Mouse (Mus musculus) G1E (cell line): ENCODE data around the gene Inha. TPM values are rescaled to one million over a fixed set of nuclear protein-coding genes. Genes with fewer than 3 reads are reported as not detected.

ENCODE experiments used
- ATAC-seq: 2 replicates; pipeline ENCODE4 v1.8.0; 2016; ENCODE audit warnings: mild to moderate bottlenecking; ENCODE audit not compliant: insufficient number of reproducible peaks, poor library complexity, low FRiP score, severe bottlenecking; ENCODE audit errors: extremely low read depth
- DNase-seq: peaks from one replicate; pipeline ENCODE4 v3.0.0; 2012; ENCODE audit warnings: low spot score
- H3K27me3 ChIP-seq: 2 replicates; pipeline ENCODE4 v1.6.1; 2012; ENCODE audit warnings: mild to moderate bottlenecking, low read length, inconsistent platforms; ENCODE audit not compliant: insufficient read depth
- H3K36me3 ChIP-seq: replicated peaks from 2 replicates; pipeline ENCODE3; 2012; ENCODE audit warnings: mild to moderate bottlenecking, inconsistent platforms
- H3K4me1 ChIP-seq: 2 replicates; pipeline ENCODE4 v1.6.1; 2012; ENCODE audit warnings: low read depth, low read length, inconsistent platforms, mixed read lengths; ENCODE audit not compliant: insufficient read depth
- H3K4me3 ChIP-seq: 2 replicates; pipeline ENCODE4 v1.5.1; 2012; ENCODE audit warnings: low read depth, mild to moderate bottlenecking, inconsistent platforms, low read length, moderate library complexity, mixed read lengths
- H3K9me3 ChIP-seq: replicated peaks from 2 replicates; pipeline ENCODE4 v1.6.1; 2012; ENCODE audit warnings: inconsistent platforms
- CTCF ChIP-seq: IDR thresholded peaks from 2 replicates; pipeline ENCODE4 v1.5.1; 2012; ENCODE audit warnings: low read depth, low read length, inconsistent platforms, mixed read lengths
- GATA1 ChIP-seq: IDR thresholded peaks from 2 replicates; pipeline ENCODE4 v1.6.1; 2012; ENCODE audit warnings: borderline replicate concordance, low read length, inconsistent platforms, mixed read lengths
- GATA2 ChIP-seq: IDR thresholded peaks from 2 replicates; pipeline ENCODE4 v1.6.1; 2012; ENCODE audit warnings: low read depth, low read length, inconsistent platforms, borderline replicate concordance
- POLR2AphosphoS5 ChIP-seq: IDR thresholded peaks from 2 replicates; pipeline ENCODE4 v1.6.1; 2012; ENCODE audit warnings: low read depth, low read length, inconsistent platforms; ENCODE audit not compliant: insufficient replicate concordance
- TAL1 ChIP-seq: conservative IDR thresholded peaks from 2 replicates; pipeline ENCODE4 v1.6.1; 2012; ENCODE audit warnings: low read depth, low read length, inconsistent platforms, mixed read lengths
- polyA plus RNA-seq: library from polyadenylated mRNA; stranded (reverse); fragments of >175 nt; gene quantifications from 2 replicates; pipeline ENCODE4 v1.2.3, GENCODE M21; 2012
- total RNA-seq, 2 experiments: library from RNA; stranded (forward) in 1 of 2; stranded (reverse) in 1 of 2; fragments of 200-1000 nt in 1 of 2; fragments of >200 nt in 1 of 2; fragmentation: Nextera tagmentation in 1 of 2; gene quantifications; 2 replicates each; pipeline ENCODE4 v1.2.3; 2014 to 2017

The Inha gene
- total and polyA plus RNA-seq, 3 experiments, result not detected

DNA sequence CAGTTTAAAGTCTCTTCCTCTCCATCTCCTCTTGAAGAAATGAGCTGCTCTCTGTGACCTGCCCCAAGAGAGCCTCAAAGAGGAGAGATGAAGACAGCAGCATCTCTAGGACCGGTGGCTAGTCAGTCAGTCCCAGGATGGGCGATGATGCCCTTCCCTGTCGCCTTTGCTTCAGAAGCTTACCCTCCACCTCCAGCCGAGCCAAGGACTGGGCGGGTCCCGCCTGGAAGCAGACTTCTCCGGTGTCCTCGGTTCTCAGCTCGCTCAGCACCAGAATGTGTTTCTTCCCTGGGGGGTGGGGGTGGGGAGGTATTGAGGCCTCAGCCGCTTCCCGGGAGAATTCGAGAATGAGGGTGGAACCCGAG lies 19.9 kb upstream of the Inha start:
- peaks cover 18% of the 10 kb centered on the region for H3K4me1 ChIP-seq
- peaks cover 12% of the 10 kb centered on the region for H3K36me3 ChIP-seq
- DNase-seq (no peak), ATAC-seq (no peak)
- no peaks in the 10 kb centered on the region for H3K9me3 ChIP-seq
- TF ChIP-seq GATA1 (no peak), POLR2AphosphoS5 (no peak), GATA2 (no peak), TAL1 (no peak), CTCF (no peak)
- peaks cover 45% of the 10 kb centered on the region for H3K27me3 ChIP-seq
- H3K4me3 ChIP-seq, result no peak overlapping the region; the same call in 1 of the 2 replicates

DNA sequence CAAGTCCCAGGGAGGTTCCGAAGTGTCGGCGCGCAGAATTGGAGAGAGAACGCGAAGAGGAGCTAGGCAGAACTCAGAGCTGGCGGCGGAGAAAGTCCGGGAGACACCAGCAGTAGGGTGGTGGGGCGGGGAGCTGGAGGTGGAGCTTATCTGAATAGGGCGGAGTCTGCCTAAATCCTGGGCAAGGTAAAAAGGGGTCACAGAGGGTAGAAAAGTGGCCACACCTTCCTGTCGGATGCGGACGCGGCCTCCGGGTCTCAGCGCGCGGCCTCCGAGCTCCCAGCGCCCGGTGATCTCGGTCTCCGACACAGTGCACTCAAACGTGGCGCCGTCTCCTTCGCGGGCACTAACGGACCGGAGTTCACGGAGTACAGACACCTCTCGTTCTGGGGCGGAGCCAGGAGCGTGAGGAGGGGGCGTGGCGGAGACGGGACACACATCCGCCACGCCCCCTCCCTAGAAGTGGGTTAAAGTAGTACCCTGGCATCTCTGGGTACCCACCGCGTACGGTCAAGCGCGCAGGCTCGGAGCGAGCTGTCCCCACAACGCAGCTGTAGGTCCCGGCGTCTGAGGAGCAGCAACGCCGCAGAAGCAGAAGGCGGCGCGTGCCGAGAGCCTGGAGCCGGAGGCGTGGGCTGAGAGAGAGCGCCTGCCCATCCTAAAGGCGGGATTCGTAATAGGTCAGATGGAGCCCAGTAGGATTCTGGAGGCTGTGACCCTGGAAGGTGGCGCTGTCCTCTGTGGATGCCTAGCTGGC lies 19.3 kb upstream of the Inha start:
- peaks cover 46% of the 10 kb centered on the region for H3K27me3 ChIP-seq
- ATAC-seq (no peak), DNase-seq (no peak)
- H3K9me3 ChIP-seq, result no peaks in the 10 kb centered on the region
- H3K4me3 ChIP-seq, result no peak overlapping the region; the same call in 1 of the 2 replicates
- peaks cover 8% of the 10 kb centered on the region for H3K36me3 ChIP-seq
- H3K4me1 ChIP-seq, result peaks cover 15% of the 10 kb centered on the region
- TF ChIP-seq TAL1 (no peak), GATA1 (no peak), GATA2 (no peak), CTCF (no peak)

DNA sequence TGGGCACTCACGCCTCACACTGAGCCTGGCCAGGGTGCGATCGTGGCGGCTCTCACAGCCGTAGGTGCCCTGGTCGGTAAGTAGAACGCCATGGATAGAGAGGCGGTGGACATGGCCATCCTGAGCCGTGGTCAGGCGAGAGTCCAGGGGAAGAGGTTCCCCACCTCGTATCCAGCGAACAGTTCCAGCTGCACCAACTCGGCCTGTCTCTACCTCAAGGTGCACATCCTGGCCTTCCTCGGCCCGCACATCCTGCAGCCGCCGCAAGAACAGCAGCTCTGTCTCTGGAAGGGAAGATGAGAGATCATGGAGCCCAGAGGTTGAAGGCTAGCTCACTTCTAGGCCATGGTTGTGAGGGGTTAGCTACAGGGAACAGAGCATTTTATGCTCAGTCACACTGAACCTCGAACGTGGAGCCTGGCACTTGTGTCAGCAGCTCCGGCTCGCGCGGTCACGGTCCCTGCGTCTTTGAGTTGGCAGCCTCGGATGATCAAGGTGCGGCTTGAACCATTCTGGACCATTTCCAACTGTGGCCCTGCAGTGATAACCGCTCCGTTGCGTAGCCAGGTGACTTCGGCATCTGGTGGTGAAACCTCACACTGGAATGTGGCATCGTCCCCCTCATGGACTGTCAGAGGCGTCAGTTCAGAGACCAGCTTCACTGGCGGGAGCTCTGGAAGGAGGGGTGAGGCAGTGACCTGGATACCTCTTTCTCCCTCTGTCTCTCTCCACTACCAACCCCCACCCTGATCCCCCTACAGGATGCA lies 15.9 kb upstream of the Inha start:
- peaks cover 15% of the 10 kb centered on the region for H3K4me1 ChIP-seq
- ATAC-seq (no peak), DNase-seq (no peak)
- no peaks in the 10 kb centered on the region for H3K9me3 ChIP-seq
- H3K4me3 ChIP-seq, result no peak overlapping the region
- TF ChIP-seq CTCF (no peak), POLR2AphosphoS5 (no peak), GATA2 (no peak), GATA1 (no peak), TAL1 (no peak)
- no peaks in the 10 kb centered on the region for H3K36me3 ChIP-seq
- H3K27me3 ChIP-seq, result peaks cover 49% of the 10 kb centered on the region

DNA sequence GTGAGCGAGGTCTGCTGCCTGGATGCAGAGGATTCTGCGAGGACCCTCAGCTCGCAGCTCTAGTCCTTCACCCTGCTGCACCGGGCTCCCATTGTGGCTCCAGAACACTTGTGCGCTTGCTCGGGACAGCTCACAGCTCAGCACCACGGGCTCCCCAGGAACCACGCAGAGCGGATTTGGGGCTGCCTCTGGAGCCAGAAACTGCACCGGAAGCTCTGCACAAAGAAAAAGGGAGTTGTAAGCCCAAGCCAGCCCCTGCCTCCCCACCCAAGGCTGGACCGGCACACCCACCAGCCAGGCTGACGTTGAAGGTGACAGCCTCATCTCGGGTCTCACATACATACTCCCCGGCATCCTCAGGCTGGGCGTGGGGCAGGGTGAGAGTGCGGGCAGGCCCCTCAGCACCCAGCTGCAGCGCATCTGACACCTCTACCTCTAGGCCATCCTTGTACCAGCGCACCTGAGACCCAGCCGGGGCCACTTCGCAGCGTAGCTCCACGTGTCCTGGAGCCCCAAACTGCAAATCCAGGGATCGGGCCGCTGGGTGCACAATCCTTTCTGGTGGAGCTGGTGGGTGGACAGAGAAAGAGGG lies 14.2 kb upstream of the Inha start:
- TF ChIP-seq POLR2AphosphoS5 (no peak), GATA2 (no peak), CTCF (no peak), TAL1 (no peak), GATA1 (no peak)
- H3K27me3 ChIP-seq, result peaks cover 36% of the 10 kb centered on the region; the same call in 1 of the 2 replicates
- H3K4me3 ChIP-seq, result no peak overlapping the region

DNA sequence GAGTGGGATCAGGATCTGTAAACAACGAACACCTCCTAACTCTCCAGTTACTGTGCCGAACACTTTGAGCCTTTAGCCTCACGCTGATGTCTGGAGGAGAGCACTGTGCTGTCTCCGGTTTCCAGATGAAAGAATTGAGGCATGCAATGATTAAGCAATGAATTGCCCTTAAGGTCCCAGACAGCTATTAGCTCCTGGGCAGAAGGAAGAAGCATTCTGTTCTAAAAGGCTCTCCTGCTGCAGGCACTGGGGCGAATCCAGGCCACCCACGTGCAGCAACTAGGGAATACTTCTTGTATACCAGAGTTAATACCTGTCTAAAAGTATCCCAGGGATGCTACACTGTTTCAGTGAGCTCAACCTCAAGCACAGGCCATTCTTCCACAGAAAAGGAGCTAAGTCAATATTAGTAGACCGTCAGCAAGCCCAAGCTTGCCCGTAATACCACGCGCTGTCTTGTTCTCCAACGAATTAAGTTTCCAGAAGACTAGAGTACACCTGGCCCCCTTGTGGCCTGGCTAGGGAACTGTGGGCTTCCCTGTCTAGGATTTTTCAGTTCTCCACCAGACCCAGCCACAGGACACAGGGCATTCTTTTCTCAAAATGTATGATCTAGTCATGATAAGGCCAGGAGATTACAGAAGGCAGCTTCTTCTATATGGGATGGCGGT lies 11.9 kb upstream of the Inha start:
- Histone ChIP-seq H3K27me3 (peaks cover 26% of the 10 kb centered on the region; the same call in 1 of the 2 replicates), H3K4me1 (no peaks in the 10 kb centered on the region; the same call in 1 of the 2 replicates), H3K4me3 (no peak overlapping the region), H3K36me3 (no peaks in the 10 kb centered on the region), H3K9me3 (no peaks in the 10 kb centered on the region)
- TF ChIP-seq CTCF, result peak; percentile 88
- no peak for TF ChIP-seq TAL1
- ATAC-seq, result peak; percentile 48; the same call in 1 of the 2 replicates
- DNase-seq, result peak; percentile 47

More for the DNA sequence above, 14.2 kb upstream of the Inha start:
- H3K4me1 ChIP-seq, result no peaks in the 10 kb centered on the region; the same call in none of the 2 replicates
- DNase-seq (no peak), ATAC-seq (no peak)
- no peaks in the 10 kb centered on the region for H3K36me3 ChIP-seq
- H3K9me3 ChIP-seq, result no peaks in the 10 kb centered on the region

DNA sequence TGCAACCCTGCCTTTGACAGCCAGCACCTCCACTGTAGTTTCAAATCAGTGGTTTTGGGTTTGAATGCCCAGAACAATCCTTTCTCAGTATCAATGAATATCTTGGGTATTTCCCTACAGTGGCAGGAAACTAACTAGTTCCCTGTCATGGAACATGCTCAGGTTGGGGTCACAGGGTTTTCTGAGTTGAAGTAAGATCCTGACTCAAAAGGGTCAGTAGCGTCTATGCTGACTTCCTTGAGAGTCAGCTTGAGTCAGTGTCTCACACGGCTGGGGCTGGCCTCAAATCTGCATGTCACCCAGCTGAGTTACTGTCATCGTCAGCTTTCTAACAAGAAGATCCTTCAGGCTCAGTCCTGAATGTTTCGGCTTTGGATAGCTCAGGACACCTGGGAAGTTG lies 8.0 kb upstream of the Inha start:
- TF ChIP-seq GATA2 (no peak), CTCF (no peak), POLR2AphosphoS5 (no peak)
- Histone ChIP-seq H3K4me1 (no peaks in the 10 kb centered on the region; the same call in 1 of the 2 replicates), H3K36me3 (no peaks in the 10 kb centered on the region), H3K27me3 (peaks cover 19% of the 10 kb centered on the region; the same call in 1 of the 2 replicates), H3K4me3 (no peak overlapping the region), H3K9me3 (no peaks in the 10 kb centered on the region)
- DNase-seq, result no peak
- ATAC-seq, result no peak
